Mouse (Mus musculus) stomach, embryonic 15.5 days (tissue): Measurements from ENCODE around the gene Slc5a4b. TPM values are rescaled to one million over a fixed set of nuclear protein-coding genes. Genes with fewer than 3 reads are reported as not detected.
A peak's percentile ranks its signal among the peaks of the same experiment; 100 is the strongest.
"Not testable (repeated sequence)": the region's sequence is repeated elsewhere in the genome, so short reads cannot be mapped to it uniquely, and the experiment has no call there.

Source experiments
- ATAC-seq: fragments of 200-750 bp; cut with Nextera tagmentation; 2 replicates; pipeline ENCODE4 v1.8.0; 2017; ENCODE audit warnings: low read depth, moderate number of reproducible peaks, moderate TSS enrichment; ENCODE audit not compliant: insufficient read depth, low FRiP score
- H3K27ac ChIP-seq: fragments of 300-500 bp; sonication (generic); 2 replicates; pipeline ENCODE4 v1.5.1; 2015; ENCODE audit warnings: mild to moderate bottlenecking, inconsistent platforms
- H3K27me3 ChIP-seq: fragments of 300-500 bp; sonication (generic); replicated peaks from 2 replicates; pipeline ENCODE4 v1.6.1; 2015; ENCODE audit warnings: inconsistent platforms
- H3K36me3 ChIP-seq: fragments of 300-500 bp; sonication (generic); 2 replicates; pipeline ENCODE4 v1.6.1; 2015; ENCODE audit warnings: inconsistent platforms
- H3K4me1 ChIP-seq: fragments of 300-500 bp; sonication (generic); 2 replicates; pipeline ENCODE4 v1.6.1; 2015; ENCODE audit warnings: inconsistent platforms
- H3K4me2 ChIP-seq: fragments of 300-500 bp; sonication (generic); 2 replicates; pipeline ENCODE4 v1.6.1; 2015; ENCODE audit warnings: mild to moderate bottlenecking, inconsistent platforms
- H3K4me3 ChIP-seq: fragments of 300-500 bp; sonication (generic); replicated peaks from 2 replicates; pipeline ENCODE4 v1.5.1; 2015; ENCODE audit warnings: inconsistent platforms
- H3K9ac ChIP-seq: fragments of 300-500 bp; sonication (generic); 2 replicates; pipeline ENCODE4 v1.6.1; 2015; ENCODE audit warnings: inconsistent platforms
- H3K9me3 ChIP-seq: fragments of 300-500 bp; sonication (generic); 2 replicates; pipeline ENCODE4 v1.6.1; 2016; ENCODE audit warnings: inconsistent platforms
- WGBS: fragments of 180-500 bp; shearing (Covaris S2); methylation state at CpG from one replicate; pipeline ENCODE4 v1.1.7; 2015; 5-methylcytosine and 5-hydroxymethylcytosine counted together
- polyA plus RNA-seq: library from polyadenylated mRNA; unstranded; fragments of >200 nt; fragmentation: Nextera tagmentation; extraction: Ambion mirVana; gene quantifications from 2 replicates; pipeline ENCODE4 v1.2.1, GENCODE M21; 2015

The Slc5a4b gene
- polyA plus RNA-seq, 1 experiment from 2014 or later: not detected

GRCm38 (mm10) chr10:76096580-76096979 lies 14.2 kb downstream of the Slc5a4b start:
- no peaks in the 10 kb centered on the region for H3K27me3 ChIP-seq
- no peak overlapping the region for H3K4me3 ChIP-seq
- H3K36me3 ChIP-seq: no peaks in the 10 kb centered on the region
- H3K9ac ChIP-seq: no peak overlapping the region
- H3K9me3 ChIP-seq: no peaks in the 10 kb centered on the region
- ATAC-seq: no peak
- H3K27ac ChIP-seq: no peak overlapping the region
- 79% methylated on average over 8 of the region's 8 CpGs for WGBS
- H3K4me2 ChIP-seq: no peak overlapping the region
- no peaks in the 10 kb centered on the region for H3K4me1 ChIP-seq

GRCm38 (mm10) chr10:76077008-76077407 lies 33.8 kb downstream of the Slc5a4b start:
- not testable (repeated sequence) for ATAC-seq, H3K4me2 ChIP-seq, H3K36me3 ChIP-seq, H3K9me3 ChIP-seq, H3K9ac ChIP-seq, H3K27ac ChIP-seq, H3K4me3 ChIP-seq, H3K27me3 ChIP-seq, H3K4me1 ChIP-seq
- WGBS: 85% methylated on average over 2 of the region's 2 CpGs

GRCm38 (mm10) chr10:76072080-76072479 lies 38.7 kb downstream of the Slc5a4b start:
- not testable (repeated sequence) for H3K4me2 ChIP-seq, H3K27ac ChIP-seq, H3K36me3 ChIP-seq, H3K9me3 ChIP-seq, ATAC-seq, H3K27me3 ChIP-seq, H3K4me1 ChIP-seq, H3K9ac ChIP-seq, H3K4me3 ChIP-seq
- 91% methylated on average over 5 of the region's 5 CpGs for WGBS

GRCm38 (mm10) chr10:76067674-76068613 lies 42.8 kb downstream of the Slc5a4b start:
- Histone ChIP-seq H3K27me3 (no peaks in the 10 kb centered on the region), H3K4me3 (no peak overlapping the region), H3K4me2 (no peak overlapping the region), H3K4me1 (no peaks in the 10 kb centered on the region), H3K9me3 (no peaks in the 10 kb centered on the region), H3K36me3 (no peaks in the 10 kb centered on the region), H3K27ac (no peak overlapping the region), H3K9ac (no peak overlapping the region)
- ATAC-seq: no peak; the same call in 1 of the 2 replicates
- 36% methylated on average over 12 of the region's 12 CpGs for WGBS

- Histone ChIP-seq H3K36me3 (no peaks in the 10 kb centered on the region), H3K4me3 (no peak overlapping the region), H3K27me3 (no peaks in the 10 kb centered on the region), H3K27ac (no peak overlapping the region), H3K9ac (no peak overlapping the region), H3K9me3 (no peaks in the 10 kb centered on the region), H3K4me1 (no peaks in the 10 kb centered on the region), H3K4me2 (no peak overlapping the region)
- no peak for ATAC-seq
- 86% methylated on average over 5 of the region's 5 CpGs for WGBS
These were observed 48.3 kb downstream of the Slc5a4b start for GRCm38 (mm10) chr10:76062439-76062838.

- Histone ChIP-seq H3K27me3 (no peaks in the 10 kb centered on the region), H3K27ac (no peak overlapping the region), H3K4me2 (no peak overlapping the region), H3K9ac (no peak overlapping the region), H3K4me1 (no peaks in the 10 kb centered on the region), H3K9me3 (no peaks in the 10 kb centered on the region), H3K36me3 (no peaks in the 10 kb centered on the region), H3K4me3 (no peak overlapping the region)
- 72% methylated on average over 11 of the region's 11 CpGs for WGBS
- ATAC-seq: no peak
These were observed 58.9 kb downstream of the Slc5a4b start for GRCm38 (mm10) chr10:76051860-76052259.

GRCm38 (mm10) chr10:76048967-76049366 lies 61.8 kb downstream of the Slc5a4b start:
- ATAC-seq: no peak
- 0 out of 2 replicates have a peak, but pooled peaks cover under 1% of the 10 kb centered on the region for H3K36me3 ChIP-seq
- no peaks in the 10 kb centered on the region for H3K27me3 ChIP-seq
- no peak overlapping the region for H3K4me2 ChIP-seq
- H3K9me3 ChIP-seq: no peaks in the 10 kb centered on the region
- 15% methylated on average over 6 of the region's 6 CpGs for WGBS
- no peaks in the 10 kb centered on the region for H3K4me1 ChIP-seq
- no peak overlapping the region for H3K27ac ChIP-seq
- H3K4me3 ChIP-seq: no peak overlapping the region
- no peak overlapping the region for H3K9ac ChIP-seq

- ATAC-seq: peak; percentile 54; the same call in 1 of the 2 replicates
- no peaks in the 10 kb centered on the region for H3K9me3 ChIP-seq
- no peak overlapping the region for H3K27ac ChIP-seq
- H3K27me3 ChIP-seq: no peaks in the 10 kb centered on the region
- no peak overlapping the region for H3K4me3 ChIP-seq
- no peak overlapping the region for H3K9ac ChIP-seq
- H3K36me3 ChIP-seq: 0 out of 2 replicates have a peak, but pooled peaks cover 7% of the 10 kb centered on the region
- WGBS: 23% methylated on average over 5 of the region's 5 CpGs
- H3K4me2 ChIP-seq: no peak overlapping the region
- no peaks in the 10 kb centered on the region for H3K4me1 ChIP-seq
These were observed 63.4 kb downstream of the Slc5a4b start for GRCm38 (mm10) chr10:76047182-76047869.

- Histone ChIP-seq H3K4me3 (no peak overlapping the region), H3K9me3 (no peaks in the 10 kb centered on the region), H3K27ac (no peak overlapping the region), H3K4me2 (no peak overlapping the region), H3K4me1 (no peaks in the 10 kb centered on the region), H3K36me3 (0 out of 2 replicates have a peak, but pooled peaks cover 7% of the 10 kb centered on the region), H3K27me3 (no peaks in the 10 kb centered on the region), H3K9ac (no peak overlapping the region)
- 4% methylated on average over 1 of the region's 1 CpGs for WGBS
- peak; percentile 21; the same call in 1 of the 2 replicates for ATAC-seq
These were observed 64.0 kb downstream of the Slc5a4b start for GRCm38 (mm10) chr10:76046754-76047153.

GRCm38 (mm10) chr10:76045343-76045742 lies 65.4 kb downstream of the Slc5a4b start:
- no peak overlapping the region for H3K4me2 ChIP-seq
- no peaks in the 10 kb centered on the region for H3K27me3 ChIP-seq
- H3K27ac ChIP-seq: no peak overlapping the region
- peaks cover 16% of the 10 kb centered on the region for H3K36me3 ChIP-seq
- 38% methylated on average over 5 of the region's 5 CpGs for WGBS
- no peaks in the 10 kb centered on the region for H3K4me1 ChIP-seq
- ATAC-seq: no peak
- no peak overlapping the region for H3K9ac ChIP-seq
- H3K9me3 ChIP-seq: no peaks in the 10 kb centered on the region
- no peak overlapping the region for H3K4me3 ChIP-seq

GRCm38 (mm10) chr10:76036962-76037361 lies 73.8 kb downstream of the Slc5a4b start:
- no peaks in the 10 kb centered on the region for H3K9me3 ChIP-seq
- no peak overlapping the region for H3K9ac ChIP-seq
- H3K4me2 ChIP-seq: no peak overlapping the region
- peaks cover 36% of the 10 kb centered on the region for H3K36me3 ChIP-seq
- no peak overlapping the region for H3K27ac ChIP-seq
- WGBS: 83% methylated on average over 5 of the region's 5 CpGs
- no peak for ATAC-seq
- H3K27me3 ChIP-seq: no peaks in the 10 kb centered on the region
- peaks cover 8% of the 10 kb centered on the region; the same call in 1 of the 2 replicates for H3K4me1 ChIP-seq
- no peak overlapping the region for H3K4me3 ChIP-seq

- no peak for ATAC-seq
- Histone ChIP-seq H3K27me3 (no peaks in the 10 kb centered on the region), H3K36me3 (peaks cover 27% of the 10 kb centered on the region), H3K4me1 (peaks cover 8% of the 10 kb centered on the region; the same call in 1 of the 2 replicates), H3K4me2 (no peak overlapping the region), H3K27ac (no peak overlapping the region), H3K4me3 (no peak overlapping the region), H3K9ac (no peak overlapping the region), H3K9me3 (no peaks in the 10 kb centered on the region)
These were observed 75.5 kb downstream of the Slc5a4b start for GRCm38 (mm10) chr10:76035277-76035676.
